Mouse (Mus musculus) left cerebral cortex, postnatal 10 days (tissue): ENCODE data around the gene Olfr982. TPM values are rescaled to one million over a fixed set of nuclear protein-coding genes. Genes with fewer than 3 reads are reported as not detected.

Experiments used
- DNase-seq, 2 experiments: peaks; one replicate each; pipeline ENCODE4 v3.0.0; 2021 to 2022; ENCODE audit warnings: low spot score in 2 of 2, mixed read lengths in 1 of 2; ENCODE audit errors: extremely low spot score in 1 of 2
- intact Hi-C: fragments of 180-260 bp; cut with DNase I; formaldehyde crosslinking; loops from one replicate; pipeline ENCODE4 v1.15.1; 2025
- total RNA-seq, 2 experiments: library from RNA; stranded (reverse); gene quantifications; 2 replicates each; pipeline ENCODE4 v1.2.3; 2021

The Olfr982 gene
- total RNA-seq, result not detected

DNA sequence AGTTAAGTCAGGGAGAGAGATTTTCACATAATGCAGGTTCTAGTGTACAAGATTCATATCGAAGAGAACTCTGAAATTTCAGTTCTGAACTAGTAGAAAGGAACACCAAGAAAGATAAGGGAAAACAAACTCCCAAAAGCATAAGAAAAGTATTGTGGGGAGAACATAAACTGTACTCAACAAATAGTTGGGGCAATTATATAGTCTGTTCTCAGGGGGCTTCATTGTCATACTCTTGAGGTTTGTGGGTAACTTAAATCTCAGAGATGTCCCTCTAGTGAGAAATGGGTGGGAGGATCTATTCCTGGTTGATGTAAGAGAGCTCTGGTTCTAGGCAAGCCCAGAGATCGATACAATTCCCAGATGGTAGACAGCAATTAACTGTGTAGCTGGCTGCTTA lies at the start of gene Olfr982:
Gene Olfr982, plus strand, starts transcription at position 301 of the 400 bp plus-strand sequence.
- no peak for DNase-seq
- intact Hi-C loops, result no loop called here

DNA sequence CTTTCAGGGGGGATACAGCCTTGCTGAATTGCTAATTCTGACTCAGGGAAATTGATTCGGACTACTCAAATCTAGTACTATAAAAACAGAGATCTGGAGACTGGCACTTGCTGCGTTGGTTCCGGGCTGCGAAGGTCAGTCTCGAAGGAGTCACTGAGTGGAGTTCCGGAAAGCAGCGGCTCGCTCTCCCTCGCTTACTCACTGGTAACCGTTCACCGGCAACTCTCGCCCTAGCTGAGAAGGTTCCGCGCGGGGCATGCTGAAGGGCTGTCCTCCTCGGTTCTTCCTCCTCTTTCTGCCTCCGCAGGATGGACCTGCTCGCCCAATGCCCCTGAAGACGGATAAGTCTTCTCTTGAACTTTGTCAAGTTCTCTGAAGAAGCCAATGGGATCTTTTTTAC lies 23.5 kb upstream of the Olfr982 start:
- intact Hi-C loops, result no loop called here
- no peak for DNase-seq

- intact Hi-C loops, result no loop called here
- no peak for DNase-seq
Observed at GRCm38 (mm10) chr9:40093495-40093894, 19.9 kb downstream of the Olfr982 start, which contains the start of gene Olfr983. Gene Olfr983 (minus strand): TSS chr9:40093595.

- intact Hi-C loops, result no loop called here
- DNase-seq, result no peak
Observed at GRCm38 (mm10) chr9:40094769-40095168, 21.1 kb downstream of the Olfr982 start.

DNA sequence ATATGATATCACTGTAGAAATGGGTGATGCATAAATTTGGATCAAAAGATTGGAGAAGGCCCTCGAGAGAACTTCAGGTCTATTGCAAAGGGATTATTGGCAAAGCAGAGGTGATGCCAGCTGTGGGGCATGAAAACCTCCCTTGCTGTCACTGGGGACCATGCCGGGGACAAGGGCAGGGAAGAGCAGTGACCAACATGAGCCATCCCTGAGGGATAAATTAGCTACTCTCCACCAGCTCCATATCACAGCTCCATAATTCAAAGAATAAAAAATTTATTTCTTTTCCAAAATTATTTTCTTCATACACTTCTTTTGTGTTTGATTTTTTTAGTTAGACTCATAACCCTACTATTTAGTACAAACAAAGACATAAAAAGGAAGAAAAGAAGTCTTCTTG lies 40.5 kb downstream of the Olfr982 start, which contains the start of gene Olfr984:
Gene Olfr984, minus strand, starts transcription at position 101 of the 400 bp plus-strand sequence.
- DNase-seq, result no peak
- intact Hi-C loops, result no loop called here

DNA sequence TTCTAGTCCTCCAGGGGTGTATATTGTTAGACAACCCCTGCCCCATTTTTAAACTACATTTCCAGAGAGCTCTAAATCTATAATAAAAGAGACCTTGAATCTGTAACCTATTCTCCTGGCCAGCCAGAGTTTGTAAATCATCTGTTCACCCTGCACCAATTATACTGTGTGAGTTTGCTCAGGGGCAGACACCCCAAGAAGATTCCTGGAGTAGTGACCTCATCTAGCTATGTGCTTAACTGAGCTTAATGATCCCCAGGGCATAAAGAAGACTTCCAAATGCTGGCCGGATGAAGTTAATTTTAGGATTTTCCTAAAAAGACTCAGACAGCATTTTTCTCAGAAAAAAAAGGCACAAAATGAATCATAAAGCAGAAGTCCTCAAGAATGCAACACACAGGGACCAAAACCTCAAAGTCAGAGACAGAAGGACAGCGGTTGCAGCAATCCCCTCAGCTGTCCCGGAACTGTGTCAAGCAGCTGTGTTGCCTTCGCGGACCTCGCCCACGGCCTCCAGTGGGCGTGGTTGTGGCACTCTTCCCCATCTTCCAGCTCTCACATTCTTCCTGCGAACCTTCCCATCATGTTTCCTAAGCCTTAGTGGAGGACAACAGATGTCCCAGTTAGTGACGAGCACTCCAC lies 43.1 kb downstream of the Olfr982 start:
- intact Hi-C loops, result no loop called here
- DNase-seq, result peak in 1 of 2 experiments; percentile 69

DNA sequence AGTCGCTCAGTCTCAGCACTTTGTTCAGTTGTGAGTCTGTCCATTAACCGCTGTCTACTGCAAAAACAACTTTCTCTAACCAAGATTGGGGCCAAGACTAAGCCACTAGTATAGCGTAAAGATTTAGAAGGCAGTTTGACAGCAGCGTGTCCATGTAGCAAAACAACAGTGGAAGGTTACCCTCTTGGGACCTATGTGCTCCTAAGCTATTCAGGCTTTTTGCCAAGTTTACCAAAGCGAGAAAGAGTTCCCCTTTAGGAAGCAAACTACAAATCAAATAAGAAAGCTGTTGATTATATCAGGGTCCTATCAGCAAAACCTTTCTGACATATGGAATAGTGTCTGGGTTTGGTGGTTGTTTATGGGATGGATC lies 43.6 kb downstream of the Olfr982 start:
- intact Hi-C loops, result no loop called here
- DNase-seq, result no peak

Other genes with a start within 250 kb of the Olfr982 start
- gene Olfr971, start 237.0 kb upstream of the Olfr982 start, total RNA-seq, result not detected
- gene Olfr972, start 207.4 kb upstream of the Olfr982 start, total RNA-seq, result not detected
- gene Olfr229, start 166.5 kb upstream of the Olfr982 start, total RNA-seq, result not detected
- not detected for gene Olfr974, start 136.3 kb upstream of the Olfr982 start, total RNA-seq
- not detected for gene Olfr975, start 121.8 kb upstream of the Olfr982 start, total RNA-seq
- gene Olfr976, start 112.7 kb upstream of the Olfr982 start, total RNA-seq, result not detected
- not detected for gene Olfr978, start 81.7 kb upstream of the Olfr982 start, total RNA-seq
- gene Olfr979, start 70.4 kb upstream of the Olfr982 start, total RNA-seq, result not detected
- gene Olfr980, start 64.2 kb upstream of the Olfr982 start, total RNA-seq, result not detected
- not detected for gene Olfr981, start 52.4 kb upstream of the Olfr982 start, total RNA-seq
- not detected for gene Olfr983, start 19.8 kb downstream of the Olfr982 start, total RNA-seq
- gene Olfr984, start 40.4 kb downstream of the Olfr982 start, total RNA-seq, result not detected
- not detected for gene Olfr985, start 56.4 kb downstream of the Olfr982 start, total RNA-seq
- not detected for gene Tmem225, start 74.3 kb downstream of the Olfr982 start, total RNA-seq
- not detected for gene Olfr986, start 107.1 kb downstream of the Olfr982 start, total RNA-seq
- gene Zfp202, start 118.5 kb downstream of the Olfr982 start, total RNA-seq, result 1 to 10 TPM; 4.0 to 4.9 TPM
- 100 to 1,000 TPM; 152 to 153 TPM for gene Scn3b, start 195.4 kb downstream of the Olfr982 start, total RNA-seq